Mouse (Mus musculus): Measurements from ENCODE around the gene 9230112D13Rik. TPM values are rescaled to one million over a fixed set of nuclear protein-coding genes. Genes with fewer than 3 reads are reported as not detected.

Gene 9230112D13Rik
- polyA plus RNA-seq, 1 experiment from 2014 or later = not detected

DNA sequence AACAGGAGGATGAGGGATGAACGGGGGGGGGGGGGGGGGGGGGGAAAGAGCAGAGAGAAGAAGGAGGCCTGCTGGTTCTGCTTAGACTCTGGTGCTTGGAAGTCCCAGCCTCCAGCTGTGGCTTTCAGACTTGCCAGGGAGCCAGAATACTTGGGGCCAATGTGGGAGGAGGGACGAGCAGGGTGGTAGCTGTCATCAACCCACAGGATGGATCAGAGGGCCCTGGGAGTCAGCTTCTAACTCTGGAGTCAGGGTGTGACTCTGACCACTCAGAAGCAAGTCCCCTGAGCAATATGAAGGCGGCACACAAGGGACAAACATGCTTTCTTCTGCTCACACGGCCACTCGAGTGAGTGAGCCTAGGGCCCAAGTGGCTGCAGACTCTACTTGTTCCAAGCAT, 42.0 kb upstream of the 9230112D13Rik start:
- Histone ChIP-seq H3K27ac (ENCODE audit: low read length) (peak overlapping the region; percentile 23; the same call in 1 of the 2 replicates), H3K4me1 (replicated peaks; ENCODE audit: control insufficient read depth, insufficient read depth, low read length) (peaks cover 9% of the 10 kb centered on the region)

DNA sequence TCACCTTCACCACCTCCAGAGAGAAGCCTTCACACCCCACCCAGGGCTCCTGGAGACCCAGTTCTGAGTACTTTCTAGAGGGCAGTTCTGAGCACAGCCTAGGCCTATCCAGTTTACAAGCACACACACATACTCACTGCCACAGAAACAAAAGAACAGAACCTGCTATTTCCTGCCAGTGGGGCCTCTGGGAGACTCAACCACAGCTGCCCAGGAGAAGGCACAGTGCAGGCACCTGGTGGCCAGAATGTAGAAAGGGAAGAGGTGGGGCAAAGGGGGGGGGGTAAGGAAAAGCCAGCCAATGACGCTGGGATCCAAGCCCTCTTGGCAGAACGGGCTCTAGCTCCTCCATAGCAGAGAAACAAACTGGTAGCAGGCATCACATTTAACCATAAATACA, 39.8 kb upstream of the 9230112D13Rik start:
- no peak overlapping the region for H3K4me3 ChIP-seq (ENCODE audit: low read length)
- H3K9me3 ChIP-seq (ENCODE audit: control insufficient read depth, low read length) = no peaks in the 10 kb centered on the region
- no peak overlapping the region for H3K9ac ChIP-seq (ENCODE audit: low read length)
- H3K27ac ChIP-seq (ENCODE audit: low read length) = no peak overlapping the region
- H3K4me2 ChIP-seq (ENCODE audit: low read depth, low read length) = no peak overlapping the region
- ATAC-seq (ENCODE audit: low read depth) = no peak
- no peaks in the 10 kb centered on the region for H3K27me3 ChIP-seq (ENCODE audit: control insufficient read depth, insufficient read depth, low read depth, low read length)
- H3K36me3 ChIP-seq (ENCODE audit: control insufficient read depth, insufficient read depth, low read length) = no peaks in the 10 kb centered on the region
- 14% methylated on average over 2 of the region's 2 CpGs for WGBS
- peaks cover 5% of the 10 kb centered on the region for H3K4me1 ChIP-seq (replicated peaks; ENCODE audit: control insufficient read depth, insufficient read depth, low read length)

More for the DNA sequence above, 42.0 kb upstream of the 9230112D13Rik start:
- no peak for ATAC-seq (ENCODE audit: low read depth)
- Histone ChIP-seq H3K9ac (ENCODE audit: low read length) (no peak overlapping the region), H3K4me3 (ENCODE audit: low read length) (no peak overlapping the region), H3K9me3 (ENCODE audit: control insufficient read depth, low read length) (no peaks in the 10 kb centered on the region), H3K36me3 (ENCODE audit: control insufficient read depth, insufficient read depth, low read length) (no peaks in the 10 kb centered on the region), H3K4me2 (ENCODE audit: low read depth, low read length) (no peak overlapping the region), H3K27me3 (ENCODE audit: control insufficient read depth, insufficient read depth, low read depth, low read length) (peaks cover 2% of the 10 kb centered on the region)
- WGBS = 55% methylated on average over 4 of the region's 5 CpGs

DNA sequence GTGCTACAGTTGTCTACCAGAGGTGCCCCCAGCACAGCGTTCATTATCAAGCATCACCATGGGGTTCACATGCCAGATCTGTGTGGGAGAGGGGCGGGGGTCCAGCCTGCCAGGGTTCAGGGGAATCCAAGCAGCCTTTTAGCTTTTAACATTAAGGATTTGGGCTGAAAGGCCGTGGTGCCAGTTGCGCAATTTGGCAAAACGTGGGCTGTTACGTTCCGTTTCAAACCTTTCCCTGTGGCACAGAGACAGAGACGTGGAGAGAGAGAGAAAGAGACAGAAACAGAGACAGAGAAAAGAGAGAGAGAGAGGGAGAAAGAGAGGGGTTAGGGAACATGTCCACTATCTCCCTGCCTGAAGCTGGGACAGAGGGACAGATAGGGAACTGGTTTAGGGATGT, 39.0 kb upstream of the 9230112D13Rik start:
- H3K27me3 ChIP-seq (ENCODE audit: control insufficient read depth, insufficient read depth, low read depth, low read length) = no peaks in the 10 kb centered on the region
- no peaks in the 10 kb centered on the region for H3K9me3 ChIP-seq (ENCODE audit: control insufficient read depth, low read length)
- no peak overlapping the region for H3K27ac ChIP-seq (ENCODE audit: low read length)

DNA sequence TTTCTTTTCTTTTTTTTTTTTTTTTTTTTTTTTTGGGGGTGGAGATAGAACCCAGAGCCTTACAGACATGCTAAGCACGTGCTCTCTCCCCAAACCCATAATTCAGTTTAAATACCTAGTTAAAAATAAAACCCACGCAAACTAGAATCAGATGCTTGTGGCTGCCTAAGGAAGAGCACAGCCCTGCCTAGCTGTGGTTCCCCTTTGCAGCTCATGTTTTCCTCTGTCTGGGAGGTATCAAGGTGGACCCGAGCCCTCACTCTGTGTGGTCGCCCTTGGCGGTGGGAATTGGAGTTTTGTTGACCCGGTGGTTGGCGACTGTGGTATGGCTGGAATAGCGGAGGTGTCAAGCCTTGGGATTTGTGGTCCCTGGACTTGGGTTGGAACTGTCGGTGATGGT, 36.3 kb upstream of the 9230112D13Rik start:
- no peak overlapping the region for H3K27ac ChIP-seq (ENCODE audit: low read length)
- 84% methylated on average over 9 of the region's 9 CpGs for WGBS
- ATAC-seq (ENCODE audit: low read depth) = no peak
- H3K9ac ChIP-seq (ENCODE audit: low read length) = no peak overlapping the region
- H3K4me3 ChIP-seq (ENCODE audit: low read length) = no peak overlapping the region
- no peak overlapping the region for H3K4me2 ChIP-seq (ENCODE audit: low read depth, low read length)
- H3K27me3 ChIP-seq (ENCODE audit: control insufficient read depth, insufficient read depth, low read depth, low read length) = no peaks in the 10 kb centered on the region
- H3K36me3 ChIP-seq (ENCODE audit: control insufficient read depth, insufficient read depth, low read length) = no peaks in the 10 kb centered on the region
- no peaks in the 10 kb centered on the region for H3K9me3 ChIP-seq (ENCODE audit: control insufficient read depth, low read length)
- no peaks in the 10 kb centered on the region for H3K4me1 ChIP-seq (replicated peaks; ENCODE audit: control insufficient read depth, insufficient read depth, low read length)

More for the DNA sequence above, 39.0 kb upstream of the 9230112D13Rik start:
- Histone ChIP-seq H3K4me3 (ENCODE audit: low read length) (no peak overlapping the region), H3K9ac (ENCODE audit: low read length) (no peak overlapping the region), H3K36me3 (ENCODE audit: control insufficient read depth, insufficient read depth, low read length) (no peaks in the 10 kb centered on the region), H3K4me2 (ENCODE audit: low read depth, low read length) (no peak overlapping the region), H3K4me1 (replicated peaks; ENCODE audit: control insufficient read depth, insufficient read depth, low read length) (peaks cover 5% of the 10 kb centered on the region)
- WGBS = 79% methylated on average over 8 of the region's 8 CpGs
- no peak for ATAC-seq (ENCODE audit: low read depth)

DNA sequence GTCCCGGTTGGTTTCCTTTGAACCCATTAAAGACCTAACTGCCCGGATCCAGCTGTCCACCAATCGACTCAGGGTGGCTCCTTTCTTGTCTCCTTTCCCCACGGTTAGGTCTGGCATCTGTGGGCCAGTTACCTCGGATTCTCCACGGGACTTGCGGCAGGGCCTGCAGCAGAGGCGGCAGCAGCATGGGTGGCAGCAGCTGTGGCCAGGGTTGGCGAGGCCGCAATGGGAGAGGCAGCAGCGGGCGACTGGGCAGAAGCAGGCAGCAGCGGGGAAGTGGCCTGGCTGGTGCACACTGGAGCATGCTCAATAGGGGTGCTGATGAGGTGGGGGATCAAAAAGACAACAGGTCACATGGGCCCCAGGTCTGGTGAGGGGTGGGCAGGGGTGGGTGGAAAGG, 32.6 kb upstream of the 9230112D13Rik start:
- WGBS = 67% methylated on average over 13 of the region's 13 CpGs
- no peak overlapping the region for H3K9ac ChIP-seq (ENCODE audit: low read length)
- no peaks in the 10 kb centered on the region; the same call in 1 of the 2 replicates for H3K27me3 ChIP-seq (ENCODE audit: control insufficient read depth, insufficient read depth, low read depth, low read length)
- H3K9me3 ChIP-seq (ENCODE audit: control insufficient read depth, low read length) = no peaks in the 10 kb centered on the region
- H3K4me3 ChIP-seq (ENCODE audit: low read length) = no peak overlapping the region
- H3K36me3 ChIP-seq (ENCODE audit: control insufficient read depth, insufficient read depth, low read length) = no peaks in the 10 kb centered on the region
- no peaks in the 10 kb centered on the region for H3K4me1 ChIP-seq (replicated peaks; ENCODE audit: control insufficient read depth, insufficient read depth, low read length)
- H3K4me2 ChIP-seq (ENCODE audit: low read depth, low read length) = no peak overlapping the region
- no peak for ATAC-seq (ENCODE audit: low read depth)
- no peak overlapping the region for H3K27ac ChIP-seq (ENCODE audit: low read length)

DNA sequence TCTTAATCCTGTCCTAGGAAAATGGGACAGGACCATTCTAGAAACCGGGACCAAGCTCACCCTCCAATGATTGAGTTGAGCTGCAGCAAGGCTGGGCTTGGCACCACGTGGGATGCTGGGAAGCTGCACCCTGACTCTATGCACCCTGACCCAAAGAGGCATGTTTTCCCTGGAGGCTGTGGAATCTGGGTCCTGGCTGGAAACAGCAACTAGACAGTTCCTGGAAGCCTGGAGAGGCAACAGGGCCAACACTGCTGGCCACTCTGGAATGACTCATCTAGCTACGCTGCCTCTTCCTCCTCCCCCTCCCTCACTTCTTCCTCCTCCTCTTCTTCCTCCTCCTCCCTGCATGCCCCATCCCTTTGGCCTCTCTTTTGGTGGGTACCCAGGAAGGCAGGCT, 31.4 kb upstream of the 9230112D13Rik start:
- Histone ChIP-seq H3K27me3 (ENCODE audit: control insufficient read depth, insufficient read depth, low read depth, low read length) (peaks cover 2% of the 10 kb centered on the region; the same call in 1 of the 2 replicates), H3K4me1 (replicated peaks; ENCODE audit: control insufficient read depth, insufficient read depth, low read length) (peaks cover 2% of the 10 kb centered on the region; the same call in 1 of the 2 replicates), H3K4me2 (ENCODE audit: low read depth, low read length) (no peak overlapping the region), H3K9me3 (ENCODE audit: control insufficient read depth, low read length) (no peaks in the 10 kb centered on the region), H3K36me3 (ENCODE audit: control insufficient read depth, insufficient read depth, low read length) (no peaks in the 10 kb centered on the region), H3K27ac (ENCODE audit: low read length) (no peak overlapping the region), H3K9ac (ENCODE audit: low read length) (no peak overlapping the region), H3K4me3 (ENCODE audit: low read length) (no peak overlapping the region)
- no peak for ATAC-seq (ENCODE audit: low read depth)
- 43% methylated on average over 3 of the region's 3 CpGs for WGBS

DNA sequence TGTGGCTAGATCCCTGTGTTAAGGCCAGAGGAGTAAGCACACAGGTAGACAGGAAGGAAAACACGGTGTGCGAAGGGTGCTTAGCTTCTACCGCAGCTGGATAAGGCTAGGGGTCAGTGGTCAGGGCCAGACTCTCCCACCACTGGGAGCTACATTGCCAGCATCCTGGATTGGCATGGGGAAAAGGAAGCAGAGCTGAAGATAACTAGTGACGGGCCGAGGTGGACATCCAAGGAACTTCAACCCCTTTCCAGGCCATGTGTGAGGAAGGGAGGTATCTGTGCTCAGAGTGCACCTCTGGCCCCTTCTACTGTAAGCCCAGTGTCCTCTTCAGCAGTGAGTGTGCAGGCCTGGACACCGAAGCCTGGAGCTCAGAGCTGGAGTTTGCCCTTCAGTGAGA, 30.9 kb upstream of the 9230112D13Rik start:
- Histone ChIP-seq H3K4me2 (ENCODE audit: low read depth, low read length) (no peak overlapping the region), H3K27me3 (ENCODE audit: control insufficient read depth, insufficient read depth, low read depth, low read length) (peaks cover 2% of the 10 kb centered on the region; the same call in 1 of the 2 replicates), H3K9me3 (ENCODE audit: control insufficient read depth, low read length) (no peaks in the 10 kb centered on the region), H3K27ac (ENCODE audit: low read length) (no peak overlapping the region), H3K9ac (ENCODE audit: low read length) (no peak overlapping the region), H3K4me3 (ENCODE audit: low read length) (no peak overlapping the region), H3K36me3 (ENCODE audit: control insufficient read depth, insufficient read depth, low read length) (no peaks in the 10 kb centered on the region), H3K4me1 (replicated peaks; ENCODE audit: control insufficient read depth, insufficient read depth, low read length) (peaks cover 2% of the 10 kb centered on the region; the same call in 1 of the 2 replicates)
- no peak for ATAC-seq (ENCODE audit: low read depth)
- 69% methylated on average over 6 of the region's 6 CpGs for WGBS

DNA sequence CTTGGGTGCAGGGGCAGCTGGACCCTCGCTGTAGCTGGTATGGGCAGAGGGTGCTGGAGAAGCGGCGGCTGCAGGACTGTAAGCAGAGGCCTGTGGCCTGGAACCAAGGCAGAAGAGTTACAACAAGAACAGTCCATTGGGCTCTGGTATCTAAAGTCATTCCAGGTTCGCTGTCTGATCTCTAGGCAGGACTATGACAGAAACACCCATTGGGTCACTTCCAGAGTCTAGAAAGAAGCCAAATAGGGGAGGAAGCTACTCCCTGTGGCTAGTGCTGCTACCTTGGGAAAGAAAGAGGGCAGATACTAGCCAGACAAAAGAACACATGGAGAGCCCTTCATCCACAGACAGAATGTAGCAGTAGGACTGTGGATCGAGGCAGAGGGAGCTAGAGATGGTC, 29.6 kb upstream of the 9230112D13Rik start:
- H3K4me1 ChIP-seq (replicated peaks; ENCODE audit: control insufficient read depth, insufficient read depth, low read length) = peaks cover 8% of the 10 kb centered on the region; the same call in 1 of the 2 replicates
- H3K27ac ChIP-seq (ENCODE audit: low read length) = no peak overlapping the region
- H3K9ac ChIP-seq (ENCODE audit: low read length) = no peak overlapping the region
- no peaks in the 10 kb centered on the region for H3K36me3 ChIP-seq (ENCODE audit: control insufficient read depth, insufficient read depth, low read length)
- H3K4me3 ChIP-seq (ENCODE audit: low read length) = no peak overlapping the region
- H3K9me3 ChIP-seq (ENCODE audit: control insufficient read depth, low read length) = no peaks in the 10 kb centered on the region
- H3K27me3 ChIP-seq (ENCODE audit: control insufficient read depth, insufficient read depth, low read depth, low read length) = peaks cover 2% of the 10 kb centered on the region; the same call in 1 of the 2 replicates
- 87% methylated on average over 5 of the region's 5 CpGs for WGBS
- H3K4me2 ChIP-seq (ENCODE audit: low read depth, low read length) = no peak overlapping the region
- no peak for ATAC-seq (ENCODE audit: low read depth)

DNA sequence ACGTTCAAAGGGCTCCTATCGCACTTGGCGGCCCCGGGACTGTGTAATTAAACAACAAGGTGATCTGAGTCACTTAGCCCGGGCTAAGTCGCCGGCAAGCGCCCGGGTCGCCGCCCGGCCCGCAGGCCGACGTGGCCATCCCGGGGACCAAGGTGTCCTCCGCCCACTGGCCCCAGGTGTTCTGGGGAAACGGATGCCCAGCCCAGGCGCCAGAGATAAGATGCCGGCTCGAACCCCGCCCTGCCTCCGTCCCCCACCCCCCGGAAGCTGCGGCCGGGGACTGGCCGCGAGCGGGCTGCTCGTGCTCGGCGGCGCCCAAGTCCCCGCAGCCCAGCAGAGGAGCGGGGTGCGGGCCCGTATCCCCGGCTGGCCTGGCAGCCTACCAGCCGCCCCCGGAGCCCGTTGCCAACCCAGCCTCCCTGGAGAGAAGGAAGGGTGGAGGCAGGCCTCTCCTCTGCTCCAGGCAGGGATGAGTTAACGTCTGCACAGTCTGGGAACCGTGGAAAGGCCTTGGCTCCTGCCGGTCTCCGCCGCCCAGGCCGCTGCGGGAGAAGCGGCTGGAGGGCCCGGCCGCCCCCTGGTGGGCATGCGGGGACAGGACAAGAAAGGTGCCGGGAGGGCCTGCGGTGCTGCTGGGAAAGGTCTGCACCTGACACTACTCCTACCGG, 26.5 kb upstream of the 9230112D13Rik start:
- whole genome bisulfite sequencing = under 1% methylated on average over 51 of the region's 55 CpGs
- Histone ChIP-seq H3K9me3 (ENCODE audit: control insufficient read depth, low read length) (no peaks in the 10 kb centered on the region), H3K27ac (ENCODE audit: low read length) (peak overlapping the region; percentile 88), H3K9ac (ENCODE audit: low read length) (peak overlapping the region; percentile 83), H3K27me3 (ENCODE audit: control insufficient read depth, insufficient read depth, low read depth, low read length) (peaks cover 10% of the 10 kb centered on the region), H3K36me3 (ENCODE audit: control insufficient read depth, insufficient read depth, low read length) (no peaks in the 10 kb centered on the region), H3K4me3 (ENCODE audit: low read length) (peak overlapping the region; percentile 77), H3K4me2 (ENCODE audit: low read depth, low read length) (peak overlapping the region; percentile 96), H3K4me1 (replicated peaks; ENCODE audit: control insufficient read depth, insufficient read depth, low read length) (peaks cover 8% of the 10 kb centered on the region; the same call in 1 of the 2 replicates)
- peak; percentile 93 for ATAC-seq (ENCODE audit: low read depth)

Data from lung, embryonic 16.5 days (tissue).